Mouse (Mus musculus): ENCODE results near the gene Eef2. TPM values are rescaled to one million over a fixed set of nuclear protein-coding genes. Genes with fewer than 3 reads are reported as not detected.

Eef2 gene
- polyA plus RNA-seq, 1 experiment, result 1,003 TPM

- H3K4me3 ChIP-seq (ENCODE audit: insufficient read depth, low read length), result no peak overlapping the region
- no peak overlapping the region for H3K27ac ChIP-seq (ENCODE audit: insufficient read depth, low read depth, low read length)
- TF ChIP-seq POLR2A (IDR thresholded peaks at IDR 0.05; ENCODE audit: borderline replicate concordance, low read depth, low read length) (no peak), CTCF (IDR thresholded peaks at IDR 0.05; ENCODE audit: low read depth, low read length) (no peak)
- H3K4me1 ChIP-seq (ENCODE audit: control insufficient read depth, insufficient read depth, low read length), result peaks cover 22% of the 10 kb centered on the region
Observed at GRCm38 (mm10) chr10:81189821-81190220, 13.4 kb downstream of the Eef2 start.

GRCm38 (mm10) chr10:81190236-81190911 is 13.9 kb downstream of the Eef2 start:
- Histone ChIP-seq H3K4me3 (ENCODE audit: insufficient read depth, low read length) (no peak overlapping the region), H3K4me1 (ENCODE audit: control insufficient read depth, insufficient read depth, low read length) (peaks cover 18% of the 10 kb centered on the region), H3K27ac (ENCODE audit: insufficient read depth, low read depth, low read length) (peak overlapping the region; percentile 47; the same call in 1 of the 2 replicates)
- TF ChIP-seq POLR2A (IDR thresholded peaks at IDR 0.05; ENCODE audit: borderline replicate concordance, low read depth, low read length) (no peak), CTCF (IDR thresholded peaks at IDR 0.05; ENCODE audit: low read depth, low read length) (peak; percentile 35)

- Histone ChIP-seq H3K27ac (ENCODE audit: insufficient read depth, low read depth, low read length) (peak overlapping the region; percentile 47), H3K4me1 (ENCODE audit: control insufficient read depth, insufficient read depth, low read length) (peaks cover 15% of the 10 kb centered on the region), H3K4me3 (ENCODE audit: insufficient read depth, low read length) (no peak overlapping the region)
- 0 out of 2 replicates have a peak, but pooled peaks have one; percentile 10 for TF ChIP-seq CTCF (IDR thresholded peaks at IDR 0.05; ENCODE audit: low read depth, low read length)
- TF ChIP-seq POLR2A (IDR thresholded peaks at IDR 0.05; ENCODE audit: borderline replicate concordance, low read depth, low read length), result no peak
Observed at GRCm38 (mm10) chr10:81190912-81191321, 14.5 kb downstream of the Eef2 start.

GRCm38 (mm10) chr10:81191342-81191982 is 15.0 kb downstream of the Eef2 start:
- H3K4me3 ChIP-seq (ENCODE audit: insufficient read depth, low read length), result peak overlapping the region; percentile 80; the same call in 1 of the 2 replicates
- peaks cover 15% of the 10 kb centered on the region for H3K4me1 ChIP-seq (ENCODE audit: control insufficient read depth, insufficient read depth, low read length)
- peak overlapping the region; percentile 59 for H3K27ac ChIP-seq (ENCODE audit: insufficient read depth, low read depth, low read length)
- TF ChIP-seq POLR2A (IDR thresholded peaks at IDR 0.05; ENCODE audit: borderline replicate concordance, low read depth, low read length), result no peak
- no peak for TF ChIP-seq CTCF (IDR thresholded peaks at IDR 0.05; ENCODE audit: low read depth, low read length)

- peak overlapping the region; percentile 80 for H3K27ac ChIP-seq (ENCODE audit: insufficient read depth, low read depth, low read length)
- no peak for TF ChIP-seq CTCF (IDR thresholded peaks at IDR 0.05; ENCODE audit: low read depth, low read length)
Observed at GRCm38 (mm10) chr10:81192270-81192967, 16.0 kb downstream of the Eef2 start.

GRCm38 (mm10) chr10:81192968-81193501 is 16.6 kb downstream of the Eef2 start:
- peaks cover 15% of the 10 kb centered on the region for H3K4me1 ChIP-seq (ENCODE audit: control insufficient read depth, insufficient read depth, low read length)
- H3K27ac ChIP-seq (ENCODE audit: insufficient read depth, low read depth, low read length), result no peak overlapping the region
- peak overlapping the region; percentile 80 for H3K4me3 ChIP-seq (ENCODE audit: insufficient read depth, low read length)
- TF ChIP-seq CTCF (IDR thresholded peaks at IDR 0.05; ENCODE audit: low read depth, low read length) (no peak), POLR2A (IDR thresholded peaks at IDR 0.05; ENCODE audit: borderline replicate concordance, low read depth, low read length) (no peak)

More at GRCm38 (mm10) chr10:81192270-81192967, 16.0 kb downstream of the Eef2 start:
- Histone ChIP-seq H3K4me3 (ENCODE audit: insufficient read depth, low read length) (peak overlapping the region; percentile 80), H3K4me1 (ENCODE audit: control insufficient read depth, insufficient read depth, low read length) (peaks cover 15% of the 10 kb centered on the region)

- no peak for TF ChIP-seq POLR2A (IDR thresholded peaks at IDR 0.05; ENCODE audit: borderline replicate concordance, low read depth, low read length)
- no peak for TF ChIP-seq CTCF (IDR thresholded peaks at IDR 0.05; ENCODE audit: low read depth, low read length)
- Histone ChIP-seq H3K4me3 (ENCODE audit: insufficient read depth, low read length) (no peak overlapping the region), H3K4me1 (ENCODE audit: control insufficient read depth, insufficient read depth, low read length) (peaks cover 15% of the 10 kb centered on the region), H3K27ac (ENCODE audit: insufficient read depth, low read depth, low read length) (no peak overlapping the region)
Observed at GRCm38 (mm10) chr10:81193991-81194774, 17.8 kb downstream of the Eef2 start.

- no peak overlapping the region for H3K27ac ChIP-seq (ENCODE audit: insufficient read depth, low read depth, low read length)
- H3K4me3 ChIP-seq (ENCODE audit: insufficient read depth, low read length), result no peak overlapping the region
- no peak for TF ChIP-seq POLR2A (IDR thresholded peaks at IDR 0.05; ENCODE audit: borderline replicate concordance, low read depth, low read length)
- TF ChIP-seq CTCF (IDR thresholded peaks at IDR 0.05; ENCODE audit: low read depth, low read length), result no peak
- H3K4me1 ChIP-seq (ENCODE audit: control insufficient read depth, insufficient read depth, low read length), result peaks cover 15% of the 10 kb centered on the region
Observed at GRCm38 (mm10) chr10:81195300-81195699, 18.9 kb downstream of the Eef2 start.

- Histone ChIP-seq H3K4me3 (ENCODE audit: insufficient read depth, low read length) (no peak overlapping the region), H3K4me1 (ENCODE audit: control insufficient read depth, insufficient read depth, low read length) (peaks cover 5% of the 10 kb centered on the region), H3K27ac (ENCODE audit: insufficient read depth, low read depth, low read length) (no peak overlapping the region)
- TF ChIP-seq POLR2A (IDR thresholded peaks at IDR 0.05; ENCODE audit: borderline replicate concordance, low read depth, low read length) (no peak), CTCF (IDR thresholded peaks at IDR 0.05; ENCODE audit: low read depth, low read length) (no peak)
Observed at GRCm38 (mm10) chr10:81196470-81197065, 20.1 kb downstream of the Eef2 start.
